Mouse (Mus musculus): ENCODE data around the gene Iqcf1. TPM values are rescaled to one million over a fixed set of nuclear protein-coding genes. Genes with fewer than 3 reads are reported as not detected.

Iqcf1 gene
- total and polyA plus RNA-seq, 3 experiments = not detected

DNA sequence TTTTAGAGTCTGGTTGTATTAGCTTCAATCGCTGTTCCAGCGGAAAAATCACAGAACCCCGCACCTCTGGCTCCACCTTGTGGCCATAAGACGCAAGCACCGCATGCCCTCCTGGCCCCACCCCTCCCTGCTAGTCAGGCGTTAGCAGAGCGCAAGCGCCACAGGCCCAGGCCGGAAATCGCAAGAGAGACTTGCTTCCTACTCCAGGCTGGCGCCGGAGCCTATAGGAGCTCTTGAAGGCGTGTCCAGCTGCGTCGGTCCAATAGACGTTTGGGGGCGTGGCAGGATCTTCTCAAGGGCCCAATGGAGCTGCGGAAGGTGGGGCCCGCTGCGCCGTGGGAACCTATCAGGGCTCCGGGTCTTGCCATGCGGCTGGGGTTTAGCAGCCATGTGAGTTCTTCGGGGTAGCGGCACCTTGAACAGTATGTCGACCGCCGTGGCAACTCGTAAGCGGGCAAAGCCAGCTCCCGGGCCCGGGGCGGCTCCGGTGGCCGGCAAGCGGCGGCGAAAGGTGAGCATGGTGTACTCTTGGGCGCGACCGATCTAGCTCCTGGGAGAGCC, 22.8 kb upstream of the Iqcf1 start, which contains the start of gene Parp3:
Gene Parp3 (minus strand): TSS at position 26 of the 561 bp plus-strand sequence.
- DNase-seq (ENCODE audit: extremely low read depth) = peak; percentile 100
- peaks cover 6 to 68% of the 10 kb centered on the region in 2 experiments for H3K4me1 ChIP-seq (ENCODE audit: control insufficient read depth in 1 of 2, insufficient read depth in 2 of 2)
- peak within 1 kb of the TSS; percentile 13; the same call in 1 of the 2 replicates for H3K27ac ChIP-seq (ENCODE audit: insufficient read depth, low read depth)

DNA sequence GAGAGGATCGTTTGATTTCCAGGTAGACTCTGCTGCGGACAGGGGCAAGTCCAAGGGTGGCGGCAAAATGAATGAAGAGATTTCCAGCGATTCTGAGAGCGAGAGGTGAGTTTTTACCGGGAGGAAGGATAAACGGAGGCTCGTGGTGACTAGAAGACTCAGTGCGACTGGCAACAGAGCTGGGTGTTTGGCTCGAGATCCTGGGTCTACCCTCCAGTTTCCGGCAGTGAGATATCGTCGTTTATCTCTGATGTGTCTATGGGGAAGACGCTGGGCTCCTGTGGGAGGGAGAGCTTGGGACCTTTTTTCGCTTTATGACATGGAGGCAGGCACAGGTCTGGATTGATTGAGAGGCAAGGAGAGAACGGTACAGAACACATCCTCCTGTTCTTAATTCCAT, 22.1 kb upstream of the Iqcf1 start:
- H3K79me2 ChIP-seq (replicated peaks; ENCODE audit: control insufficient read depth, extremely low read depth, insufficient read depth, poor library complexity, severe bottlenecking) = peaks cover 26% of the 10 kb centered on the region
- H3K27ac ChIP-seq (ENCODE audit: insufficient read depth, low read depth) = no peak overlapping the region
- H3K4me3 ChIP-seq (replicated peaks in 1 of 3; ENCODE audit: low read depth in 2 of 3, low read length in 2 of 3, poor library complexity in 1 of 3) = peak overlapping the region; percentile 77 to 92 (median 91)
- H3K27me3 ChIP-seq (replicated peaks) = no peaks in the 10 kb centered on the region
- TF ChIP-seq MXI1 (IDR thresholded peaks at IDR 0.05; ENCODE audit: low read depth, low read length) = no peak
- TF ChIP-seq RCOR1 (conservative IDR thresholded peaks at IDR 0.05; ENCODE audit: low read depth, low read length) = no peak
- TF ChIP-seq ZC3H11A (IDR thresholded peaks at IDR 0.05; ENCODE audit: low read depth, low read length) = no peak
- no peak for TF ChIP-seq MYC (IDR thresholded peaks at IDR 0.05; ENCODE audit: low read depth, low read length)
- no peak for TF ChIP-seq SIN3A (IDR thresholded peaks at IDR 0.05; ENCODE audit: low read length)
- no peak for DNase-seq (ENCODE audit: extremely low read depth)
- no peaks in the 10 kb centered on the region for H3K9me3 ChIP-seq (replicated peaks; ENCODE audit: low read length)
- peak overlapping the region; percentile 74 for H3K9ac ChIP-seq (ENCODE audit: insufficient read depth, low read depth)
- peaks cover 6 to 62% of the 10 kb centered on the region in 2 experiments for H3K4me1 ChIP-seq (ENCODE audit: control insufficient read depth in 1 of 2, insufficient read depth in 2 of 2)
- in situ Hi-C loops (cut with MboI; ENCODE audit: low pct_ligation_motif_present, low pct_unique_long_range_greater_than_20kb, low sequenced_read_pairs) (loop anchor here (5.0 kb wide), 1 partner anchor 40 kb away; the partner anchor contains the start of gene Acy1), dilution Hi-C loops (cut with MboI; ENCODE audit: extremely low pct_ligation_motif_present, extremely low pct_unique_long_range_greater_than_20kb, low sequenced_read_pairs) (no loop called here)
- H3K36me3 ChIP-seq (replicated peaks in 1 of 2; ENCODE audit: control insufficient read depth in 1 of 2, insufficient read depth in 1 of 2, low read length in 1 of 2) = peaks cover 30 to 52% of the 10 kb centered on the region in 2 experiments
- H3K4me2 ChIP-seq (ENCODE audit: insufficient read depth, low read depth, poor library complexity, severe bottlenecking) = peak overlapping the region; percentile 65

More for the DNA sequence above, 22.8 kb upstream of the Iqcf1 start, which contains the start of gene Parp3:
- dilution Hi-C loops (cut with MboI; ENCODE audit: extremely low pct_ligation_motif_present, extremely low pct_unique_long_range_greater_than_20kb, low sequenced_read_pairs) (no loop called here), in situ Hi-C loops (cut with MboI; ENCODE audit: low pct_ligation_motif_present, low pct_unique_long_range_greater_than_20kb, low sequenced_read_pairs) (loop anchor here (5.0 kb wide), 1 partner anchor 40 kb away; the partner anchor contains the start of gene Acy1)
- Histone ChIP-seq H3K79me2 (replicated peaks; ENCODE audit: control insufficient read depth, extremely low read depth, insufficient read depth, poor library complexity, severe bottlenecking) (peaks cover 26% of the 10 kb centered on the region), H3K27me3 (replicated peaks) (no peaks in the 10 kb centered on the region), H3K36me3 (replicated peaks in 1 of 2; ENCODE audit: control insufficient read depth in 1 of 2, insufficient read depth in 1 of 2, low read length in 1 of 2) (peaks cover 27 to 55% of the 10 kb centered on the region in 2 experiments), H3K9me3 (replicated peaks; ENCODE audit: low read length) (no peaks in the 10 kb centered on the region), H3K4me3 (replicated peaks in 1 of 3; ENCODE audit: low read depth in 2 of 3, low read length in 2 of 3, poor library complexity in 1 of 3) (peak within 1 kb of the TSS; percentile 77 to 92 (median 91)), H3K9ac (ENCODE audit: insufficient read depth, low read depth) (peak within 1 kb of the TSS; percentile 74), H3K4me2 (ENCODE audit: insufficient read depth, low read depth, poor library complexity, severe bottlenecking) (peak within 1 kb of the TSS; percentile 90)
- TF ChIP-seq SMC3 (IDR thresholded peaks at IDR 0.05; ENCODE audit: low read depth, low read length) (peak; percentile 79), MAFK (IDR thresholded peaks at IDR 0.05; ENCODE audit: insufficient replicate concordance, low read length) (no peak), NRF1 (IDR thresholded peaks at IDR 0.05; ENCODE audit: low read depth, low read length) (peak; percentile 95), MAX (IDR thresholded peaks at IDR 0.05; ENCODE audit: low read length) (peak; percentile 94), JUND (conservative IDR thresholded peaks at IDR 0.05; ENCODE audit: low read depth, low read length) (no peak), CHD1 (IDR thresholded peaks at IDR 0.05; ENCODE audit: low read depth, low read length) (no peak), POLR2A (IDR thresholded peaks at IDR 0.05; ENCODE audit: low read depth, low read length) (peak; percentile 85), POLR2AphosphoS2 (IDR thresholded peaks at IDR 0.05; ENCODE audit: low read depth, low read length) (peak; percentile 39; the same call in 1 of the 2 replicates), ZC3H11A (IDR thresholded peaks at IDR 0.05; ENCODE audit: low read depth, low read length) (no peak), HCFC1 (IDR thresholded peaks at IDR 0.05; ENCODE audit: low read depth, low read length) (peak; percentile 81), USF1 (IDR thresholded peaks at IDR 0.05; ENCODE audit: low read depth, low read length) (0 out of 2 replicates have a peak, but pooled peaks have one; percentile 29), MAZ (IDR thresholded peaks at IDR 0.05; ENCODE audit: low read depth, low read length) (peak; percentile 98), ETS1 (conservative IDR thresholded peaks at IDR 0.05; ENCODE audit: low read depth, low read length) (no peak), RCOR1 (conservative IDR thresholded peaks at IDR 0.05; ENCODE audit: low read depth, low read length) (no peak), RAD21 (IDR thresholded peaks at IDR 0.05; ENCODE audit: low read depth, low read length) (peak; percentile 96), USF2 (conservative IDR thresholded peaks at IDR 0.05; ENCODE audit: low read depth, low read length) (no peak), IRF4 (IDR thresholded peaks at IDR 0.05; ENCODE audit: low read depth, low read length) (peak; percentile 55), NELFE (IDR thresholded peaks at IDR 0.05; ENCODE audit: low read depth, low read length) (peak; percentile 64), BHLHE40 (IDR thresholded peaks at IDR 0.05; ENCODE audit: low read depth, low read length) (no peak), ZMIZ1 (IDR thresholded peaks at IDR 0.05; ENCODE audit: low read depth, low read length) (peak; percentile 60; the same call in 1 of the 2 replicates), MXI1 (IDR thresholded peaks at IDR 0.05; ENCODE audit: low read depth, low read length) (peak; percentile 100), SIN3A (IDR thresholded peaks at IDR 0.05; ENCODE audit: low read length) (peak; percentile 98), EP300 (IDR thresholded peaks at IDR 0.05; ENCODE audit: low read length) (no peak), TCF12 (IDR thresholded peaks at IDR 0.05; ENCODE audit: low read depth, low read length) (peak; percentile 71), TBP (conservative IDR thresholded peaks at IDR 0.05; ENCODE audit: low read depth, low read length) (0 out of 2 replicates have a peak, but pooled peaks have one; percentile 6), KAT2A (IDR thresholded peaks at IDR 0.05; ENCODE audit: insufficient replicate concordance, low read length) (peak; percentile 63; the same call in 1 of the 2 replicates), UBTF (IDR thresholded peaks at IDR 0.05; ENCODE audit: low read depth, low read length) (no peak), ZNF384 (IDR thresholded peaks at IDR 0.05; ENCODE audit: low read depth, low read length) (no peak), GABPA (IDR thresholded peaks at IDR 0.05; ENCODE audit: insufficient replicate concordance, low read depth, low read length) (no peak; the same call in 1 of the 2 replicates), E2F4 (IDR thresholded peaks at IDR 0.05; ENCODE audit: insufficient replicate concordance, low read depth, low read length) (no peak), ELF1 (IDR thresholded peaks at IDR 0.05; ENCODE audit: low read depth, low read length) (peak; percentile 98), MEF2A (IDR thresholded peaks at IDR 0.05; ENCODE audit: borderline replicate concordance, low read depth, low read length) (peak; percentile 12; the same call in 1 of the 2 replicates), CHD2 (IDR thresholded peaks at IDR 0.05; ENCODE audit: low read length) (peak; percentile 91), CTCF (conservative IDR thresholded peaks at IDR 0.05 in 1 of 2, IDR thresholded peaks at IDR 0.05 in 1 of 2; ENCODE audit: low read depth in 2 of 2, low read length in 2 of 2) (peak; percentile 71 to 97), ZKSCAN1 (IDR thresholded peaks at IDR 0.05; ENCODE audit: borderline replicate concordance, low read depth, low read length) (no peak), JUN (IDR thresholded peaks at IDR 0.05; ENCODE audit: insufficient read depth, low read depth, low read length) (no peak), PAX5 (IDR thresholded peaks at IDR 0.05; ENCODE audit: low read length) (no peak), MYC (IDR thresholded peaks at IDR 0.05; ENCODE audit: low read depth, low read length) (peak; percentile 96)
